Mouse (Mus musculus) testis, postnatal 14 days (tissue): ENCODE data around the gene Olfr876.
"Not testable (repeated sequence)": the region's sequence is repeated elsewhere in the genome, so short reads cannot be mapped to it uniquely, and the experiment has no call there.

ENCODE experiments used
- DNase-seq: peaks from one replicate; pipeline ENCODE4 v3.0.0; 2021; ENCODE audit warnings: low spot score

The Olfr876 gene

DNA sequence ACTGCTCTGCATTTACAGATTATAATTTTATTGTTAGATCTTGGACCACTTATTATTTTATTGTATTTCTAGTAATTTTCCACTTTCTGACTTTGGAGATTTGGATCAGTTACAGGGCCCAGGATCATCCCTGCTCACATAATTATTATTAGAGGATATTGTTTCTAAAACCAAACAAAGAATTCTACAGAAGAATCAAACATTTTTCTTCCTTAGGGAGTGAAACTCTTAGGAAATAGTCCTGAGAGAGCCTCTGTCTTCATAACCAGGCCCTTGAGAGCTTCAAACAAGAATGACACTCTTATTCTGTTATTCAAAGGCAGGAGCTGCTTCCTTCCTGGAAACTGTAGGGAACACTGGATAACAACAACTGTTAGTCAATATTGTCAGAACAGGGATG lies at the start of gene Olfr876:
TSS of gene Olfr876 (plus strand) at position 301 of the 400 bp plus-strand sequence.
- DNase-seq: no peak

DNA sequence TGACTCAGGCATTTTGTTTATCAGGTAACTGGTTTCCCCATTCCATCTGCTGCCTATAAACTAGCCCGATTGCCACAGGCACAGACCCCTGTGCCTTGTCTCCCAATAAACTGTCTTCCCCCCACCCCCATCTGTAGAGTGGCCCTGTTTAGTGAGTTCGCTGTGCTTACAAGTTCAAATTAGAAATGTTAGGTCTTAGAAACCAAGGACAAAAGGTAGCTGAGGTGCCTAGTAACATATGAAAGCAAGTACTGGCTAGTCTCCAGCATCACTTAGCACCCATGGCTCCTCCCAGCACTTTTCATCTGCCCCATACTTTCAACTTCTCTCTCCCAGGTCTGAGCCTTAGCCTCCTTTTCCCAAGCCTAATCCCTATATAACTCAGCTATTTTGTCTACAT lies 41.1 kb upstream of the Olfr876 start:
- no peak for DNase-seq

DNA sequence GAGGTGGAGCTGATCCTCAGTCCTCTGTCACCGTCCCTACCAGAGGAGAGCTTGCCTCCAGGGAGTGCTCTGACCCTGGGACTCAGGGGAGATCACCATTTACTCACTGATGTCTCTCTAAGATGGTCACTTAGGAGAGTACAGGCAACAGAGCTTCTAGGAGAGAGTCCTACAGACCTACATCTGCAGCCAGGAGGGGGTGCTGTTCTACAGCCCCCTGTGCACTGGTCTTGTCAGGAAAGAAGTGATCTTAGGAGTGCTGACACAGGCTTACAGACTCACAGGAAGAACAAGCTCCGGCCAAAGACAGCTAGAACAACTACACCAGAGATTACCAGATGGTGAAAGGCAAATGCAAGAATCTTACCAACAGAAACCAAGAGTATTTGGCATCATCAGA lies 40.3 kb upstream of the Olfr876 start:
- no peak for DNase-seq

DNA sequence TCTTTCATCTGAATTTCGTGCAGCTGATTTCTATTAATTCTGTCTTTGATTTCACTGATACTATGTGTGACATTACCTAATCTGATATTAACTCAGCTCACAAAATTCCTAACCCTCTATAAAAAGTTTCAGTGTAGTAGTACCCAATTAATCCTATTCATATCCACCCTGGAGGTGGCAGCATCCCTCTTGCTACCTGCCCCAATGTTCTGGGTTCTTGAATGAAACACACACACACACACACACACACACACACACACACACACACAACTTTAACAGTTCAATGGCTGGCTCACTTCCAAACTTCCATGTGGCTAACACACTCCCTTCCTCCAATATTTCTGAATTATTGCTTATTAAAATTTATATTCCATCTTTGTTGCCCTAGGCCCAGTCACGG lies 32.2 kb upstream of the Olfr876 start:
- DNase-seq: no peak

- no peak for DNase-seq
Observed at GRCm38 (mm10) chr9:37771759-37772158, 31.1 kb upstream of the Olfr876 start, which contains the start of gene Olfr875. TSS of gene Olfr875 (plus strand) at chr9:37771857.

DNA sequence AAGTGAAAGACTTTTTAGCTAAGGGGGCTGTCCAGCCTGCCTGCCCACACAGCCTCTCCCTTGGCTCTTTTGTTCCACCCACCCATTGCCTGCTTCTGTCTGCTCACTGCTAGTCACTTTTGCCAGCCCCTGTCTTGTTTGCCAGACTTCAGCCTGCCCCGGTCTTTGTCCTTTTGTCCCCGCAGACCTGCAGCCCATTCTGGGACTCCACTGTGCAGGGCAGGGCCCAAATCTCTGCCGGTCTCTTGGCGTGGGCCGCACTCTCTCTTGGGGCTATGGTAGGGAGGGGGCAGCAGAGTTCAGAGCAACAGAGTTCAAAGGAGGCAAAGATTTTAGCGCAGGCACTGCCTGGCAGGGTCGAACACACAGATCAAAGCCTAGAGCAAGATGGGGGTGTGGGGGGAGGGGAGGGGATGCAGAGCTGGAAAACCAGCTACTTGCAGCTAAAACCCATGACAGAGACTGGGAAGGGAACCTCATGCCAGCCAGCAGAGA lies 20.0 kb upstream of the Olfr876 start:
- DNase-seq: no peak

- not testable (repeated sequence) for DNase-seq
Observed at GRCm38 (mm10) chr9:37783394-37784387, 19.1 kb upstream of the Olfr876 start.

DNA sequence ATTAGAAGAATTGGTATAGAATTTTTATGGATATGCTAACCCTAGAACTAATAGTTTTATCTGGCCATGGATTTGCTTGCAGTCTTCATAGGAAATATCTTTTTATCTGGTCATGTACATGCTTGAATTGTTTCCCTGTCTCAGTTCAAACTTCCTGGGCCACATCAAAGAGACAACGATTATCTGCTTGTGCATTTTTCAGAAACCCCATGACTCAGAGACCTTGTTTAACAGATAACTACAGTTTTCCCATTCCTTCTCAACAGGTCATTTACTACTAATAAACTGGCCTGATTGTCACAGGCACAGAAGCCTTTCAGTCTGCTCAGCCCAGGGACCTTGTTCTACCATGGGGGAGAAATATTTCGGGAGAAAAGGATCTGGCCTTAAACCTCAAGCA lies 16.4 kb upstream of the Olfr876 start:
- DNase-seq: no peak

DNA sequence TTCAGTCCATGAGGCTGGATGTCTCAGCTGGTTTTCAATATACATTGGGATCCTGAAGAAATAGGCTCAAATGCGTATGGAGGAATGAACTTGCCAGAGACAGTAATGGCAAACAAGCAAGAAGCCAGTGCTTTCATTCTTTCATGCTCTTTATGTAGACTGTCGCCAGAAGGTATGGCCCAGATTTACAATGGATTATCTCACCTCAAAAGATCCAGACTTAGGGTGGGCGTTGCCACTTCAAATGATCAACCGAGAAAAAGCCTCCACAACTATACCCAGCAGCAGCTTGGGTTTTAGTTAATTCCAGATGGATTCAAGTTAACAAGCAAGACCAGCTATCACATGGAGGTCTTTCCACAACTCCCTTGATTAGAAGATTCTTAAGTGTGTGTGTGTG lies 776 bp upstream of the Olfr876 start:
- no peak for DNase-seq

DNA sequence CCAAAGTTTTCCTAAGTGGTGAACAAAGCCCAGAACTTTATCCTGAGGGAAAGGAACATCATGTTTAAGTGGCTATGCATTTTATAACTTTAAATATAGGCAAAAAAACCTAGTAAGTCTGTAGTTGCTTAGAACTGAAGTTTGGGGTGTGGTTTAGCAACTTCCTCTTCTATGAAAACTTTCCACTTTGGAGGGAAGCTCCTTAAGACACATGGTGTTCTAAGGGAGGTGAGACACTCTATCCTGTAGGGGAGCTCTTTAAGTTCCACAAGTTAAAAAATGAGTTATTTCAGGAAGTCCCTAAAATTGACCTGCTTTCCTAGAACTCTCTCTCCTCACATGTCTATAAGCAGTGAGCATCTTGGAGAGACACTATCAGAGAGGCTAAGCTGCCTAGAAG lies 4.4 kb downstream of the Olfr876 start:
- no peak for DNase-seq

DNA sequence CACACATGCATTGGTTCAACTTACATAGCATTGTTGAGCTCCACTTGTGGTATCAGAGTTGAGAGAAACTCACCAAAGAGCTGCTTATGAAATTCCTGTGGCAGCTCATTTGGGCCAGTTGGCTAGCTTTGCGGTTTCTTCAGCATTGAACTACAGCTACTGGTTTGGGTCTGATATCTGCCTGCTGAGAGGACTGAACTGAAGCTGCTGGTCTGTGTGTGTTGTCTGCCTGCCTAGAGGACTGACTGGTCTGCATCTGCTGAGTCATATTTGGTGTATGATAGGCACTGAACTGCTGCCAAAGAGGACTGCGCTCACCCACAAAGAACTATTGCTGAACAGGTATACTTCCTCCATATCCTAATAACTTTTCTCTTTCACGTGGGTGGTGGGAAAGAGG lies 5.6 kb downstream of the Olfr876 start:
- no peak for DNase-seq

DNA sequence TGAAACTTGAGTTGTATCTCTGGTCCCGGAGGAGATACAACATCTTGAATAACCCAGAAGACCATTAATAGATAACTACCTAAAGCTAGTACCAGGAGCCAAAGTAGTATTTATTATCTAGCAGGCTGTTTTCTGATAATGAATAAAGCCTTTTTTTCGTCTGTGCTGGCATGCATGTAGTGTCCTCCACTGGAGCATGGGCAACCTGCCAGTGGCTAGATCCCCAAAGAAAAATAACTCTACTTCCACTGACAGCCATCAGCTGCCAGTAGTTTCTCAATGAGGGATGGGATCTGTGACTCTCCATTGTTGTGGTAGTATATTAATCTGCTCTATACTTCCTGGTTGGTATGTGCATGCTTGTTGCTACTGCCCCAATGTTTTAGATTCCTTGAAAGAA lies 6.1 kb downstream of the Olfr876 start:
- no peak for DNase-seq

- DNase-seq: no peak
Observed at GRCm38 (mm10) chr9:37814696-37815095, 11.9 kb downstream of the Olfr876 start.

- DNase-seq: no peak
Observed at GRCm38 (mm10) chr9:37829881-37830280, 27.1 kb downstream of the Olfr876 start.

DNA sequence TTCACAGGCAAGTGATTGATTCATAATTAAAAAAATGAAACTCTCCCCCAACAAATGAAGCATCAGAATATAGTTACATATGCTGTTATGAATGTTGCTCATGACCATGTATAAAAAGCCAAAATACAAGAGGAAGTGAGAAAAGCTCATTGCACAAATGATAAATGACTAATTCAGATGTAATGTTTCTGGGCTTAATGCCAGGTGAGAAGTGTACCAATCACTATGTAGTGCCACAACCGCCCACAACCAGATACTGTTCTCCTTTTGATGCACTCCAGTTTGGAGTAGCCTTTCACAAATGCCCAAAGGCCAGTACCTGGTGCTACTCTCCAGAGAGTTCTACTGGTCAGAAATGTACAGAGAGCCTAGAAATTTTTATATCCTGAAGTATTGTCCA lies 30.5 kb downstream of the Olfr876 start:
- no peak for DNase-seq

GRCm38 (mm10) chr9:37849267-37849666 lies 46.4 kb downstream of the Olfr876 start:
- DNase-seq: no peak

GRCm38 (mm10) chr9:37853969-37854368 lies 51.1 kb downstream of the Olfr876 start, which contains the start of gene Olfr877:
TSS of gene Olfr877 (plus strand) at chr9:37854269.
- DNase-seq: no peak
